Mouse (Mus musculus) layer of hippocampus, adult 18-20 months (tissue): Measurements from ENCODE around the gene Hsdl2. TPM values are rescaled to one million over a fixed set of nuclear protein-coding genes. Genes with fewer than 3 reads are reported as not detected.
A peak's percentile ranks its signal among the peaks of the same experiment; 100 is the strongest.
"Not testable (repeated sequence)": the region's sequence is repeated elsewhere in the genome, so short reads cannot be mapped to it uniquely, and the experiment has no call there.

Experiments
- DNase-seq, 2 experiments: peaks; one replicate each; pipeline ENCODE4 v3.0.0; 2022; ENCODE audit warnings: low spot score in 2 of 2
- total RNA-seq, 2 experiments: library from RNA; stranded (reverse); gene quantifications; 2 replicates each; pipeline ENCODE4 v1.2.3; 2021

Gene Hsdl2
- total RNA-seq, 2 experiments from 2014 or later: 26.2 to 28.6 TPM

DNA sequence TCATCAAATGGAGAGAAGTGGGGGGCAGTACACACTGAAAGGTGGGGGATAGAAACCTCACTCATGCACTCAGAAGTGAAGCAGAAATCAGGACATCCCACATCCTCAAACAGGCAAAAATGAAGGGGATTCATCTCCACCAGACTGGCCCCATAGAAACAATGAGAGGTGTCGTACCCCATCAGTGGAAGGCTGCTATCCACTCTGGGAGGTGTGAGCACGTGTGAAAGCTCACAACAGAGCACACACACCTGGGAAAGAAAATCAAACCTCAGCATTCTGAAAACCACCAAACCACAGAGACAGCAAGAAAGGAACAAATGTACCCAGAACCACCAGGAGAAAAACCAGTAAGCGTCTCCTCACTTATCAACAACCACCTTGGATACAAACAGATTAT, 17.2 kb upstream of the Hsdl2 start:
- DNase-seq: no peak

DNA sequence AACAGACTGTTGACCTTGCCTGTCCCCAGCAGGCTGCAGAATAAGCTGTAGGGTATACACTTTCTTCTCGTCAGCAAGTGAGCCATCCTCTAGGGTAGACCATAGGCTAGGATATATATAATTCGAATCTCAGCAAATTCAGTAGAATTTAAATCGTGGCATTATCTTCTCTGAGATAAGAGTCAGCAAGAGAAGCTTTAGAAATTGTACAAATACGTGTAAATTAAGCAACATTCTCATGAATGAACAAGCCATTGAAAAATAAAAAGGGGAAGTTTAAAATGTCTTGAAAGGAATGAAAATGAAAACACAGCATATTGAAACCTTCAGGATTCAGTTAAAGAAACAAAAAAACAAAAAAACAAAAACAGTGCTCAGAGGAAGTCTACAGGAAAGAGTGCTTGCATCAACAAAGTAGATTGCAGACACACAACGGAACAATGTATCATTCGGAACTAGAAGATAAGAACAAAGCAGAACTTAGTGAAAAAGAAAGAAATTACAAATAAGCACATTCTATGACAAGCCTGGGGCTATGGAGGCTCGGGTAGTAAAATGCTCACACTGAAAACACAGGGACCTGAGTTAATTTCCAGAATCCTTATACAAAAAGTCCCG, 15.7 kb upstream of the Hsdl2 start:
- no peak for DNase-seq

DNA sequence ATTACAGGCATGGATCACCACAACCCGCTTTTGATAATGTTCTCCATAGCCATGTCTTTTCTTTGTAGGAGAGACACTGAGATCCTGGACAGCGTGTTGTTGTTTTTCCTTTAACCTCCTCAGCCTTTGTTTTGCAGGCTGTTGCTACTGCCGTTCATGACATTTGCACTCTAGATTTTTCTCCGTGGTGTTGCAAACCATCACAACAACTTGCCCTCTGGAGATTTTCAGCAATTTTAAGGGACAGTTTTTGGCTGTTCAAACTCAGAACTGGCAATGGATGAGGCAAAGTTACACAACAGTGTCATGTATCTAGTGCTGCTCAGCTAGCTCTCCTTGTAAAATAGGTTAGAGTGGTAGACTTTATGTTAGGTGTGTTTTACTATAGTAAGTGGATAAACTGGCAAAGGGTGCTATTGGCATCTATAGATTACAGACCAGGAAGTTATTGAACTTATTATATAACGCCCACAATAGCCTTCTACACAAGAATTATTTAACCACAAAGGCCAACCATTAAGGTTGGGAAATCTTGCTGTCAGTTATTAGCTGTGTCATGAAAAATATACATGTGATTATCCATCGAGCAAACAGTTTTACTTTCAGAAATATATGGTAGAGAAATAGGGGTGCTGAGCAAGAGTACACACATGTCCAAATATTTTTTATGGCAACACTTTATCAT, 13.6 kb upstream of the Hsdl2 start:
- DNase-seq: no peak

DNA sequence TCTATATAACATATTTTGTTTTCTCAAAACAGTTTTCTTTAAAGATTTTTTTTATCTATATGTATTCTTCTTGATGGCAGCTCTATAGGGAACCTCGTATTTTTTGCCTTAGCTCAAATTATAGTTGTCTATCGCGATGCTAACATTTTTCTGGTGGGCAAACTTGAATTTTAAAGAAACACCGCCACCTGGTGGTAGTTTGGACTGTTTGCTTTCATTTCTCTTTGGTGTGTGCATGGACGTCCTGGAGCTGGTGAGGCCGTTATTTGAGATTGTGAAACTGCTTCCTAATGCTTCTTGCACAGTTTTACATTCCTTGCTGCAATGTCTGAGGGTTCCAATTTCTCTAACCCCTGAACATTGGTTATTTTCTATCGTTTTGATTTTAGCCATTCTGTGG, 11.8 kb upstream of the Hsdl2 start:
- peak; percentile 74 to 91 for DNase-seq

DNA sequence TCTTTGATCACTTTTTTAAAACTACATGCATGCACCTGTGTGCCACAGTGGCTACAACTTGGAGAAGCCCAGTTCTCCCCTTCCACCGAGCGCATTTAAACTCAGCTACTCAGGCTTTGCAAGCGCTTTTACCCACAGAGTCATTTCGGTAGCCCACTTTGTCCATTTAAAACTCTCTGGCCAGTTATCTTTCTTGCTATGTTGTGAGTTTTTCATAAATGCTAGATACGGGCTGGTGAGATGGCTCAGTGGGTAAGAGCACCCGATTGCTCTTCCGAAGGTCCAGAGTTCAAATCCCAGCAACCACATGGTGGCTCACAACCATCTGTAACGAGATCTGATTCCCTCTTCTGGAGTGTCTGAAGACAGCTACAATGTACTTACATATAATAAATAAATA, 10.8 kb upstream of the Hsdl2 start:
- DNase-seq: not testable (repeated sequence)

DNA sequence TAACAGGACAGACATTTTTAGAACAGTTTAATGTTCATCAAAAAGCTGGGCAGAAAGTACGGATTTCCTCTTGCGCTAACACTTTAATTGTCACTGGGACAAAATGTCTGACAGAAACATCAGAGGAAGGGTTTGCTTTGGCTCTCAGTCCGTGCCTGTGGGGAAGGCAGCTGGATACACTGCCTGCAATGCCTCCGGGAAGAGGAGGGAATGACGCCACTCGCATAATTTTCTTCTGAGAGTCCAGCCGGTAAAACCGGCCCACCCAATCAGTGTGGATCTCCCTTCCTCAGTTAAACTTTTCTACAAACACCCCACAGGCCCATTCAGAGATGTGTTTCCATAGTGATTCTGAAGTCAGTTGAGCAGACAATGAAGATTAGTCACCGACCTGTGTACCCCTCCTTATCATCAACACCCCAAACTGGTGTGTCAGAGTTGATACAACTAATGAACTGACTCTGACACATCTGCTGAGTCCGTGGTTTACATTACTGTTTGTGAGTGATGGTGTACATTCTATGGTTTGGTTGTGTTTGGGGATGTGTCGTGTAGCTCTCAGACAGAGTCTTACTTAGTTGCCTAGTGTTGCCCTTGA, 8.7 kb upstream of the Hsdl2 start:
- DNase-seq: no peak

DNA sequence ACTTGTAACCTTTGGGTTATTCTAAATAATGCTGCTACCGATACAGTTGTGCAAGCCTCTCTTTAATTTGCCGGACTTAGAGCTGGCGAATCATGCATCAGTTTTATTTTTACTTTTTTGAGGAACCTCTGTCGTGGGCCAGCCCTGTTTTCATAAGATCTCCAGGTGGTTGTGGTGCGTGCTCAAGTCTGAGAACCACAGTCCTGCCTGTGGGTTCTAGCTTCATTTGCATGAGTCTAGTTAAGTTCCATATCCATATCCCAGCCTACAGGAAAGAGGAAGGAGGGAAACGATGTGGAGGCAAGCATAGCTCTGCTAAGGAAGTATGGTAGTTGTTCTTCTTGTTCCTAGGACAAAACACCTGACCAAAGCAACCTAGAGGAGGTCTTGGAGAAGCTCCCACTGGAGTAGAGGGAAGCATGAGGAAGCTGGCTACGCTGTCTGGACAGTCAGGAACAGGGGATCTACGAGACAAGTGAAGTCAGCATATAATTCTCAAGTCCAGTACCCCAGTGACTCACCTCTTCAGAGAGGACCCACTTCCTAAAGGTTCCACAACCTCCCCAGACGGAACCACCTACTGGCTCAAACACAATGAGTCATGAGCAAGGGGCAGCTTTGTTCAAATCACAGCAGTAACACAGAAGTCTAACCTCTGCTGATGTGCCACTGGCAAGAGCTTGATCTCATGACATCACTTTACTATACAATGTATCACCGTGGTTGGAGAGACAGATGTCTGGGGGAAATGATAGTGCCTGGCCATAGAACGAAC, 6.0 kb upstream of the Hsdl2 start:
- DNase-seq: no peak

DNA sequence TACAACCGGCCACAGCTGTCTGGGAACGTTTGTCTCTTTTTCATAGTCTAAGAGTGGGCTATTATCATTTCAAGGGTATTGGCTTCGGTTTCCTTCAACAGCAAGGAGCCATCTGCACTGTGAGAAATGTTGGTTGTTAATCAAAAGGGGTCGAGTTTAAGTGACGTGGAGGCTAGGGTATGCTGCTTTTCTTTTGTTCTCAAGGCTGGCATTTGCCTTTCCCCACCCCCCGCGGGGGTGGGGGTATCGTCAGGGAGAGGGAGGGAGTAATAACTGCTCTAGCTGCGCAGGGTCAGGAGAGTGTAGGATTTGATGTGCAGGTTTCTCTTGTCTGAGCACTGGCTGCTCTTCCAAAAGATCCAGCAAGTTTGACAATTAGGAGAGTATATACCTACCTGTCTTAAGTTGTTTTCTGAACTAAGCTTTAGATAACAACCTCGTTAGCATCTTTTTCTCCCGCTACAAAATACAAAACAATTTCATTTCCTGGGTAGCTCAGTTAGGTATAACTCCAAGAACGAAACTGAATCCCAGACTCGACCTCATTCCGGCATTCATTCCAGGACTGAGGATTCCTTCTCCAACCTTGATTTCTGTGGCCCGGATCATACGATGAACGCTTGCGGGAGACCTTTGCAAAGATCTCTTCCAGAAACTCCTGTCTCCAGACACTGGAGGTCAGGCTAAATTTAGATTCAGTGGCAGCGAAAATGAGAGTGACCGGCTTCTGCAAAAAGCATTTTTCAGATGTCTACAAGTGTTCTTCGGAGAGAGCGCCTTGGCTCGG, 675 bp upstream of the Hsdl2 start:
- peak; percentile 33 to 37 for DNase-seq

DNA sequence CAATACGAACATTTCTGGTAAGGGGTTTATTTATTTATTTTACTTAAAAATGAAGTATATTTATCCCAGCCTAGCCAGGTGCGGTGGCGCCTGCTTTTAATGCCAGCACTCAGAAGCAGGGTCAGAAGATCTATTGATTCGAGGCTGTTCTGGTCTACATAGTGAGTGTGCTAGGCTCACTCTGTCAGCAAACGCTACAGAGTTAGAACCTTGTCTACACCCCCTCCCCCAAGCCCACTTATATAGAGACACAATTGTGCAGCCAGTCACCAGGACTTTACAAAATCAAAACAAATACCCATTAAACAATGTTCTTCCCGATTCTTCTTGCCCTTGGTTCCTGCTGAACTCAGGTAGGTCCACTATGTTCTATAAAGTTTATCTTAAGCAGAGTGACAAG, 823 bp downstream of the Hsdl2 start:
- DNase-seq: no peak

DNA sequence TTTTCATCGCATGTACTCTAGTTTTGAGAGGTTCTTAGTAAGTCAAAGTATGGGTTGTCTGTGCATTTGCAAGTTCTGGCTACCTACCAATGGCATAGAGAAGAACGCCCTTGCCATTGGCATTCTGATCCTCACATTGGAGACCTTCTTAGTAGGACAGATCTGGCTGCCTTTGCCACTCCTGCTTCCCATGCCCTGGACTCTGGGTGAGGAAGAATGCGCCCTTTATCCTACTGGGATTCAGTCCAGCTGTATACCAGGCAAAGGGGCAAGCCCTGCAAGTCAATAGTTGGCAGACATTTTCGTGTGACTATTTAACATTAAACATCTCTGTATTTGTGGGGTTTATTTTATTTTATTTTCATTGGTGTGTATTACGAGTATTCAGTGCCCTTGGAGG, 3.7 kb downstream of the Hsdl2 start:
- DNase-seq: no peak

DNA sequence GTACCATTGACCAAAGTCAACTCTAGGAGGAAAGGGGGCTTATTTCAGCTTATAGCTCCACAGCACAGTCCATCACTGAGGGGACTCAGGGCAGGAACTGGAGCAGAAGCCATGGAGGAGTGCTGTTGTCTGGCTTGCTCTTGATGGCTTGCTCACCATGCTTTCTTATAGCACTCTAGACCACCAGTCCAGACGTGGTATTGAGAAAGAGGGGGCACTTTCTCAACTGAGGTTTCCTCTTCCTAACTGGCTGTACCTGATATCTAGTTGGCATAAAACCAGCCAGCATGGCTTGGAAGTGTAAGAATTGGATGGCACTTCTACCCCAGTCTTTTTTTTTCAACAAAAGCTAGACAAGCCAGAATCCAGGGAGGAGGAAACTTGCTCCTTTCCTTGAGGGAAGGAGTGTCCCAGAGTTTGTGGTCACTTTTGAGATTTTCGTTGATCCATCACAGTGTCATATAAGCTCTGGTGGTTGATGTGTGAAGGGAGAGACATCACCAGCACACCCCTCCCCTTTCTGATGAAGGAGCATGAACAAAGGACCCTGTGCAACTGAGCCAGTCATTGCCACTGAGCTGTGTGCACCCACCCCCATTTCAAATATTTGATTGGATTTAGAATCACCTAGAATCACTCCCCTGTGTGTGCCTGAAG, 6.0 kb downstream of the Hsdl2 start:
- no peak for DNase-seq

DNA sequence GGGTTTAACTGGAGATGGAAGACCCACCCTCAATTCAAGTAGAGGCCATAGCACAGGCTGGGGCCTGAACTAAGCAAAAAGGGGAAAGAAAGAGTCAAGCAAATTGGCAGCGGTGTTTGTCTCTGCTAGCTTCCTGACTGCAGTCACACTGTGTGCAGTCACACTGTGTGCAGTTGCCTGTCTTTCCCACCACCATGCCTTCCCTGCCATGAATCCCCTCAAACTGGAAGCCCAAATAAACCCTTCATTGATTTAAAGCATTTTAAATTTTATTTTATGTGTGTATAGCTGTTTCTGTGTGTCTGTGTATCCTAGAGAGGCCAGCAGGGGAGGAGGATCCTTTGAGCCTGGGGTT, 6.5 kb downstream of the Hsdl2 start:
- DNase-seq: no peak

DNA sequence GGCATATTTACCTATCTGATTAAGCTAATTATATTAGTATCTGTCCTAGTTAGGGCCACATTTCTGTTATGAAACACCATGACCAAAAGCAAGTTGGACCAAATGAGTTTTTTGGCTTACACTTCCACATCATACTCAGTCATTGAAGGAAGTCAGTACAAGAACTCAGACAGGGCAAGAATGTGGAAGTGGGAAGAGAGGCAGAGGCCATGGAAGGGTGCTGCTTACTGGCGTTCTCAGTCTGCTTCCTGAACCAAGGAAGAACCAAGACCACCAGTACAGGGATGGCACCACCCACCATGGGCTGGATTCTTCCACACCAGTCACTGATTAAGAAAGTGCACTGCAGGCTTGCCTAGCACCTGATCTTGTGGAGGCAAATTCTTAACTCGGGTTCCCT, 13.3 kb downstream of the Hsdl2 start:
- DNase-seq: no peak

DNA sequence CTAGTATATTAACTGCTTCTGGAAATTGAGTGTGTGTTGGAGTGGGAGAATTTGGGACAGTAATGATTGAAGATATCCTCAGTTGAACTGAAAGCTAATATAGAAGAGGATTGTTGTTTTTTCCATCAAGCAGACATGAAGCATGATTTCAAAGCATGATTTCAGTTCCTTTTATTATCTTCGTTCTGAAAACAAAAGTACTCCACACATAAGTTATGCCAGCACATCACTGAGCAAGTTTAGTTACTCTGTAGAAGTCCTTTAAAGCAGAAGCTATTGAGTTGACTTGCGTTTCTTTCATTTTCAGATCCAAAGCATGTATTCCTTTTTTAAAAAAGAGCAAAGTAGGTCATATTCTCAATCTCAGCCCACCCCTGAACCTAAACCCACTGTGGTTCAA, 15.2 kb downstream of the Hsdl2 start:
- no peak for DNase-seq

DNA sequence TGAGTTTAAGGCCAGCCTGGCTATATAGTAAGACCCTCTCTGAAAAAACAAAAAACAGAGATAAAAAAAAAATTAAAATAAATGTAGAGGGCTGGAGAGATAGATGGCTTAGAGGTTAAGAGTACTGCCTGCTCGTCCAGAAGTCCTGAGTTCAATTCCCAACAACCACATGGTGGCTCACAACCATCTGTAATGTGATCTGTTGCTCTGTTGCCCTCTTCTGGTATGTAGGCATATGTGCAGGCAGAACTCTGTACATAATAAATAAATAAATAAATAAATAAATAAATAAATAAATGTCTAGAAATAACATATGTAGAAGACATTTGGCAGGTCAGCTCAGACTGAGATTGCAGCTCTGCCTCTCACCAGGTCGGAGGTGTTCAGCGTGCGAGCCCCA, 21.3 kb downstream of the Hsdl2 start:
- DNase-seq: no peak

DNA sequence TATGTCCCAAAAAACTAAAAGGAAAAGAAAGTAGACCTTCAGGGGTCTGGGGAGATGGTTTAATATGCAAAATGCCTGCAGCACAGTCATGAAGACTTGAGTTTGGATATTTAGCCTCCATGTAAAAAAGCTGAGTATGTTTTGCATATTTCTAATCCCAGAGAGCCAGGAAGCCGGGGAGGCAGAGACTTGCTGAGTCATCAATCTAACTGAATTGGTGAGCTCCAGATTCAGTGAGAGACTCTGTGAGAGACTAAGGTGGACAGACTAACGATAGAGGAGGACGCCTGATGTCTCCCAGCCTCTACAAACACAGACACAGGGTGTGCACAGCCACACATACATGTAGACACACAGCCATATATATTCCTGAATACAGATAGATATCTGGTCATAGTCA, 23.5 kb downstream of the Hsdl2 start:
- no peak for DNase-seq

DNA sequence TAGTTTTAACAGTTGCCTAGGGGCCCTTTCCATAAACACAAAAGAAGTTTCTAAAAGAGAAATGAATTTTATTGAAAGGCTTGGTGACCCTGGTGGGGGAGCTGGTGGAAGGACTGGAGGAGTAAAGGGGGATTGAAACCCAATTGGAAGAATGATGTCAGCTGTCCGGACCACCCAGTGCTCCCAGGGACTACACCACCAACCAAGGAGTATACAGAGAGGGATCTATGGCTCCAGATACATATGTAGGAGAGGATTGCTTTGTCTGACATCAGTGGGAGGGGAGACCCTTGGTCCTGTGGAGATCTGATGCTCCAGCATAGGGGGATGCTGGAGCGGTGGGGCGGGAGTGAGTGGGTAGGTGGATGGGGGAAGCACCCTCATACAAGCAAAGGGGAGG, 24.1 kb downstream of the Hsdl2 start:
- no peak for DNase-seq

DNA sequence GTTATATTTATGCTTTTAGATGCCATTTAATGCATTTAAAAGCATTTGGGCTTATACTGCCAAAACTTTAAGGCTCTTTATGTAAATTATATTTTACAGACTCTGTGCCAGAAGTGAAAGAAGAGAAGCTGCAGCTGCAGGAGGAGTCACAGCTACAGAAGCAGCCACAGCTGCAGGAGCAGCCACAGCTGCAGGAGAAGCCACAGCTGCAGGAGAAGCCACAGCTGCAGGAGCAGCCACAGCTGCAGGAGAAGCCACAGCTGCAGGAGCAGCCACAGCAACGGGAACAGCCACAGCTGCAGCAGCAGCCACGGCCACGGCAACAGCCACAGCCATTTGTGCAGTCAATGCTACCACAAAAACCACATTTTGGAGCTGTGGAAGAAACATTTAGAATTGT, 29.0 kb downstream of the Hsdl2 start:
- no peak for DNase-seq

DNA sequence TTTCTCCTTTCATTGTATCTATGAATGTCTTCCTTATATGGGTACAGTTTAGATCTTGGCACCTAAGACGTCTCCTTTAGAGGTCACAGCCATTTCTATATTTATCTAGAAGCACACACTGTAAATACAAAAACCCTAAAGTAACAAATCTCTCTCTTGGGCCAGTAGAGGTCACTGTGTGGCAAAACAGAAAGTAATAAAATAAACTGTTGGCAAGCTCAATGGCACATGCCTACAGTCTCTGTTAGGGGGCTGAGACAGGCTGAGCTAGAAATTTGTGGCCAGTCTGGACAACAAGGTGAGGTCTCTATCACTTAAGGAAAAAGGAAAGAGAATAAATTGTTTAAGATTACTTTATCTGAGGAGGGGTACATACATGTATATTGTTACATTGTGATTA, 33.6 kb downstream of the Hsdl2 start:
- DNase-seq: peak in 1 of 2 experiments; percentile 39

DNA sequence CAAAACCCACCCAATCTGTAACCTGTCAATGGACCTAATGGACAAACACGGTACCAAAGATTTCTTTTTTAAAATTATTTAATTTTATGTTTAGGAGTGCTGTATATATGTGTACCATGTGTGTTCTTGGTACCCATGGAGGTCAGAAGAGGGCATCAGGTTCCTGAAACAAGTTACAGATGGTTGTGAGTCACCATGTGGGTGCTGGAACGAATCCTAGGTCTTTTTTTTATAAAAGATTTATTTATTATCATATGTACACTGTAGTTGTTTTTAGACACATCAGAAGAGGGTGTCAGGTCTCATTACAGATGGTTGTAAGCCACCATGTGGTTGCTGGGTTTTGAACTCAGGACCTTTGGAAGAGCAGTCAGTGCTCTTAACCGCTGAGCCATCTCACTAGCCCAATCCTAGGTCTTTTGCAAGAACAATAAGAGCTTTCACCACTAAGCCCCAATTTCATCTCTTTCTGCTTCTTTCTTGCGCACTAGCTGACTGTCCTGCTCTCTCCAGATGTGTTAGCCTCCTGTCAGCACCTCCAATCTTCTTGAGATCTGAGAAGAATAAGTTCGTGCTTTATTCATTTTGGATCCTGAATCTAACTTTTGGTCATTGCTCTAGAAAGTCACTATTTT, 38.4 kb downstream of the Hsdl2 start:
- DNase-seq: no peak

DNA sequence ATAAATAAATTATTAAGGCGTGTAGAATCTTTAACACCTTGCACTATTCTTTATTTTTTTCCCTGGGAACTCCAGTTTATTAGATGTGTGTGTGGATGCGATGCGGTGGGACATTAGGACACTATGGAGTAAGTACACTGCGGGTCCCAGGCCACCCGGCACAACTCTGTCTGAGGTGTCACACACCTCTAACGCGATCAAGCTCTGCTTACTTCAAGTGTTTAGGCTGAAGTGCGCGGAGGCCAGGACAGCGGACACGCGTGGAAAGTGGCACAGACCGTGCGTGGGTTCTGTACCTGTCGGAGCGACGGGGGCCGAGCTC, 44.3 kb downstream of the Hsdl2 start:
- no peak for DNase-seq
